Mouse (Mus musculus): ENCODE results near the gene Tst.

- TF ChIP-seq POLR2A (IDR thresholded peaks at IDR 0.05; ENCODE audit: borderline replicate concordance, control insufficient read depth, low read depth, low read length) (no peak), CTCF (IDR thresholded peaks at IDR 0.05; ENCODE audit: control insufficient read depth, insufficient read depth, low read length) (no peak)
These were observed 30.9 kb upstream of the Tst start for GRCm38 (mm10) chr15:78436380-78437192.

Measured in bone marrow, adult 2 months (tissue).